Mouse (Mus musculus) heart, embryonic 16.5 days (tissue): Measurements from ENCODE around the gene Serpina1f. TPM values are rescaled to one million over a fixed set of nuclear protein-coding genes. Genes with fewer than 3 reads are reported as not detected.

Source experiments
- ATAC-seq: fragments of 200-750 bp; cut with Nextera tagmentation; replicated peaks from 2 replicates; pipeline ENCODE4 v1.8.0; 2017; ENCODE audit warnings: moderate number of reproducible peaks; ENCODE audit not compliant: insufficient read depth, low FRiP score; ENCODE audit errors: extremely low read depth
- H3K27ac ChIP-seq: fragments of 300-500 bp; sonication (generic); 2 replicates; pipeline ENCODE4 v1.5.1; 2014; ENCODE audit warnings: mild to moderate bottlenecking, low read length, control low read depth, moderate library complexity
- H3K27me3 ChIP-seq: fragments of 300-500 bp; sonication (generic); 2 replicates; pipeline ENCODE4 v1.6.1; 2014; ENCODE audit warnings: low read length, mixed read lengths; ENCODE audit not compliant: control insufficient read depth, insufficient read depth
- H3K36me3 ChIP-seq: fragments of 300-500 bp; sonication (generic); 2 replicates; pipeline ENCODE4 v1.6.1; 2014; ENCODE audit not compliant: control insufficient read depth, insufficient read depth
- H3K4me1 ChIP-seq: fragments of 300-500 bp; sonication (generic); 2 replicates; pipeline ENCODE4 v1.6.1; 2014; ENCODE audit warnings: low read length, mixed read lengths; ENCODE audit not compliant: control insufficient read depth, insufficient read depth
- H3K4me2 ChIP-seq: fragments of 300-500 bp; sonication (generic); 2 replicates; pipeline ENCODE4 v1.6.1; 2014; ENCODE audit warnings: low read depth, mild to moderate bottlenecking, control low read depth, low read length
- H3K4me3 ChIP-seq: fragments of 300-500 bp; sonication (generic); 2 replicates; pipeline ENCODE4 v1.5.1; 2014; ENCODE audit warnings: mild to moderate bottlenecking, control low read depth, low read length
- H3K9ac ChIP-seq: fragments of 300-500 bp; sonication (generic); 2 replicates; pipeline ENCODE4 v1.6.1; 2014; ENCODE audit warnings: low read length, control low read depth
- H3K9me3 ChIP-seq: fragments of 300-500 bp; sonication (generic); replicated peaks from 2 replicates; pipeline ENCODE4 v1.6.1; 2016; ENCODE audit warnings: low read length; ENCODE audit not compliant: control insufficient read depth
- WGBS: fragments of 180-500 bp; shearing (Covaris S2); extraction: QIAGEN DNeasy Blood & Tissue Kit; methylation state at CpG from one replicate; pipeline ENCODE4 v1.1.7; 2014; 5-methylcytosine and 5-hydroxymethylcytosine counted together
- polyA plus RNA-seq: library from polyadenylated mRNA; unstranded; fragments of >200 nt; fragmentation: Nextera tagmentation; extraction: Ambion mirVana; gene quantifications from 2 replicates; pipeline ENCODE4 v1.2.1, GENCODE M21; 2015

Gene Serpina1f
- polyA plus RNA-seq, 1 experiment from 2014 or later: not detected

DNA sequence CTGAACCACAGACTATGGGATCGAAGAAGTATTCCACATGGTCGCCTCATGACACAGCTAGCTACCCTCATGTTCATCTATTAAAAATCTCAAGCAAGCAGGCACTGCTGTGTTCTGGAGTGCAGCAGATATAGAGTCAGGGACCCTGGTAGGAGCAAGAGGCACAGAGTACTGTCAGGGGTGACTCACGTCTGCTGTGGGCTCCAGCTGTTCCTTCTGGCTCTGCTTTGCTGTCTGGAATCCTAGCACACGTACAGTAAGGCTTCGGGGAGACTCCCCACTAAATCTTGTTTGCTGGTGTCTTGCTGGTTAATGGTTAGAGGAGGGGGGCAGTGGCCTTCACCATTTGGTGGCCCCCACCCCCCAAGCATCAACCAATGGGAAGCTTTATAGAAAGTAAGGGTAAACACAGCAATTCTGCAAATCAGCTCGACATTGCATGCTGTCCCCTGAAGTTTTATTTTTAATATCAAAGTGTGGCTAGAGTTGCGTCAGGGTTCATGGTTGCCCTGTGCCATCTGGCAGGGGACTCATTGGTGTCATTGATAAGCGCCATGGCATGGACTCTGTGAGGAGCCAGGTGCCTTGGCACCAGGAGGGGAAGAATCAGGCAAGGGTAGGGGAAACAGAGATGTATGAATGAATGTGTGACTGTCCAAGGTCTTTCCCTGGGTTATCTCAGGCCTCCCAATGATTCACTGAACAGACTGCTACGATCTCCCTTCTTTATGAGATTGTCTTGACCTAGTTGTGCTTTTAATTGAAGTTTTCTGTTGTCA is 38.3 kb downstream of the Serpina1f start, which contains the start of gene Serpina6:
TSS of gene Serpina6 (minus strand) at position 365 of the 779 bp plus-strand sequence.
- Histone ChIP-seq H3K9ac (no peak within 1 kb of the TSS), H3K4me3 (no peak within 1 kb of the TSS), H3K27ac (no peak within 1 kb of the TSS), H3K4me1 (no peaks in the 10 kb centered on the region), H3K9me3 (no peaks in the 10 kb centered on the region), H3K36me3 (no peaks in the 10 kb centered on the region), H3K27me3 (no peaks in the 10 kb centered on the region), H3K4me2 (no peak within 1 kb of the TSS)
- ATAC-seq: no peak
- WGBS: 67% methylated on average over 9 of the region's 9 CpGs

DNA sequence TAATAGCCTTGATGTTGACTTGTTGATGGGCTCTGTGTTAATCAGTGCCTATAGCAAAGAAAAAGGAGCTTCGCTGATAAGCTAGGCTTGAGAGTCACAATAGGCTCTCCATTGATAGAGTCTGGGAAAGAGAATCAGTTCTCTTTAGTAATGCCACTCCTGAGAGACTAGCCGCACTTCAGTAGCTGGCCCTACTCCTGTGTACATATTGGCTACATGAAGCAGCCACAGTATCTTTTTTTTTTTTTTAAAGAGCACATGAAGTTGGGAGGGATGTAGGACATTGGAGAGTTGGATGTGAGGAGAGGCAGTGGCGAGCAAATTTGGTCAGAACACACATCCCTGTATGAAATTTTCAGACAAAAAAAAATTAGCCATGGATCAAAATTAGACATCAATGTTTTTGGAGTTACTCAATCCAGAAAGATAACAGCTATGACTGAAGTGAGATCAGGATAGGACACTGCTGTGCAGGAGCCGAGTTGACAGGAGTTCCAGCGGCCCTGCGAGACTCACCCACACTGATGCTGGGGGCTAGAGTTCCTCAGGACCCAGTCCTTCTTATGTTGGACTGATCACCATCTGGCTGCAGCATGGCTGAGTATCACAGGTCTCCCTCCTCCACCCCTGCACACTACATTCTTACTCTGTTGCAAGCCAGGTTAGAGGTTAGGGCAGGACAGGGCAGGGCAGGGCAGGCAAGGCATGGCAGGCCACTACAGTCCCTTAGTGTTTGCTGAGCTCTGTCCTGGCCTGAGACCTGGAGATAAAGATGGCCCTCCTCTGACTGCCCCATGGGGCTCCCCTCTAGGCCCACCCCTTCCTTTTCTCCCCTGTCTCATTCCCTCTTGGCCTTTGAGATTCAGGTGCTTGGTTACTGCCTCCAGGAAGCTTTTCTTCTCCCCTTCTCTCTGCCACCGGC is 39.9 kb downstream of the Serpina1f start:
- Histone ChIP-seq H3K4me2 (no peak overlapping the region), H3K36me3 (no peaks in the 10 kb centered on the region), H3K4me3 (no peak overlapping the region), H3K27me3 (no peaks in the 10 kb centered on the region), H3K9me3 (no peaks in the 10 kb centered on the region), H3K4me1 (no peaks in the 10 kb centered on the region), H3K9ac (no peak overlapping the region), H3K27ac (no peak overlapping the region)
- 69% methylated on average over 7 of the region's 7 CpGs for WGBS
- no peak; the same call in 1 of the 2 replicates for ATAC-seq

DNA sequence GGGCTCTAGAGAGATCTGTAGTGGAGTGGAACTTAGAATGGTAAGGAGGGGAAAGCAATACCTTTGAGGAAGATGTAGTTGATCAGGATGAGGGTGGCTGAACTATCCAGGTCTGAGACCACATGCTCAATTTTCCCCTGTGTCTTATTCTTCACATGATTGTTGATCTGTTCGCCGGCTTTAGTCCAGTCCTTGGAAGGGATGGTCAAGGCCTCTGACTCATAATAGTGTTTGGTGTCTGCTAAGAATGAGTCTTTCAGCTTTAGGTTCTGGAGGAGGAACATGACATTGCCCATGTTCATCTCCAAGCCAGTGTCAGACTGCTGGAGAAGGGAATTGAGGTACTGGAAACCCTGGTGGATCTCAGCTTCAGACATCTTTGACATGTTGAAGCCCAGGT is 41.5 kb downstream of the Serpina1f start:
- WGBS: 87% methylated on average over 2 of the region's 2 CpGs

DNA sequence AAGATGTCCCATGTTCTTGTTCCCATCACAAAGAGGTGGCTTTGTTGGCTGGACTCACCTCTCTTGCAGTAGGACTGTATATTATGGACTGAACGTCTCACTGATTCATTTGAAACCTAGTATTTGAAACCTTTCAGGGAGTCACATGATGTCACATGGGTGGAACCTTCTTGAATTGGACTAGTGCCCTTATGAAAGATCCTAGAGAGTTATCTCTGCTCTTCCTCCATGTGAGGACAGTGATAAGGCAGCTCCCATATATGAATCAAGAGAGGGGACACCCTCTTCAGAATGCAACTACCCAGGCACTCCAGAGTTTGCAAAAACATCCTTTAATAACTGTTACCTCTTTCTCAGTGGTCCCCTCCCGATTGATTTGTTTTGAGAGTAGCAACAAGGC is 49.0 kb downstream of the Serpina1f start:
- H3K27me3 ChIP-seq: no peaks in the 10 kb centered on the region
- no peak for ATAC-seq
- no peak overlapping the region for H3K9ac ChIP-seq
- no peak overlapping the region for H3K27ac ChIP-seq
- H3K36me3 ChIP-seq: no peaks in the 10 kb centered on the region
- no peak overlapping the region for H3K4me3 ChIP-seq
- H3K4me2 ChIP-seq: no peak overlapping the region
- 72% methylated on average over 2 of the region's 2 CpGs for WGBS
- H3K9me3 ChIP-seq: no peaks in the 10 kb centered on the region
- no peaks in the 10 kb centered on the region for H3K4me1 ChIP-seq

More for the DNA sequence above, 41.5 kb downstream of the Serpina1f start:
- Histone ChIP-seq H3K4me3 (no peak overlapping the region), H3K4me2 (no peak overlapping the region), H3K36me3 (no peaks in the 10 kb centered on the region), H3K27me3 (no peaks in the 10 kb centered on the region), H3K9me3 (no peaks in the 10 kb centered on the region), H3K9ac (no peak overlapping the region), H3K4me1 (no peaks in the 10 kb centered on the region), H3K27ac (no peak overlapping the region)
- ATAC-seq: no peak

DNA sequence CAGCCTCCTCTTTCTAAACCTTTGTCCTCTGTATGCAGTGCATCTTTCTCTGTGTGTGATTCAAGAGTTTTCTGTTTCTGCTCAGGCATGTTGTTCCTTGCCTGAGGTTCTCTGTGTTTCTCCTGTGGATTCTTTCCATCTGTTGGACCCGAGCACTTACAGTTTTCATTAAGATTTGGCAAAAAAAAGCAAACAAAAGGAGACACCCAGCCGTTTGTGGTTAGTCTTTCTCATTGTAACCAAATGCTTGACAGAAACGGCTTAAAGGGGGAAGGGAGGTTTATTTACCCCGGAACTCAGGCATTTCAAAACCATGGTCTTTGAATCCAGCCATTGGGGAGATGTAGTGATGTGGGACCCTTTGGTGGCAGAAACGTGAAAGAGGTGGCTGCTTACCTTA is 50.7 kb downstream of the Serpina1f start:
- H3K4me3 ChIP-seq: no peak overlapping the region
- H3K27ac ChIP-seq: no peak overlapping the region
- no peaks in the 10 kb centered on the region for H3K36me3 ChIP-seq
- no peaks in the 10 kb centered on the region for H3K27me3 ChIP-seq
- H3K4me1 ChIP-seq: no peaks in the 10 kb centered on the region
- ATAC-seq: no peak
- 30% methylated on average over 5 of the region's 5 CpGs for WGBS
- no peak overlapping the region for H3K9ac ChIP-seq
- H3K4me2 ChIP-seq: no peak overlapping the region
- H3K9me3 ChIP-seq: no peaks in the 10 kb centered on the region

DNA sequence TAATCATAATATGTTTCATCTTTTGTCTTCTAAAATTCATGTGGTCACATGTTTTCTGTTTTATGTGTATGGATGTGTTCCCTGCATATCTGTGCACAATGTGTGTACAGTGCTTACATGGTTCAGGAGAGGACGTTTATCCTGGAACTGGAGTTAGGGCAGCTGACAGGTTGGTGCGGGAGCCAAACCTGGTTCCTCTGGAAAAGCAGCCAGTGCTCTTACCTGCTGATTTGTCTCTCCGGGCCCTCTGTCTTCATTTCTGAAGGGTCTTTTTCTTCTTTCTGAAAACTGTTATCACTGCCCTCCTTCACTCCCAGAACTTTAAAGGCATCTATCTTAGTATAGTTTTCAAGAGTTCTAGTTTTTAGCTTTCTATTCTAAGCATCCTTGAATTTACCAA is 51.5 kb downstream of the Serpina1f start:
- WGBS: 74% methylated on average over 3 of the region's 3 CpGs
- H3K9ac ChIP-seq: no peak overlapping the region
- H3K4me2 ChIP-seq: no peak overlapping the region
- no peaks in the 10 kb centered on the region for H3K9me3 ChIP-seq
- no peaks in the 10 kb centered on the region for H3K36me3 ChIP-seq
- H3K4me3 ChIP-seq: no peak overlapping the region
- H3K4me1 ChIP-seq: no peaks in the 10 kb centered on the region
- H3K27me3 ChIP-seq: no peaks in the 10 kb centered on the region
- ATAC-seq: no peak
- H3K27ac ChIP-seq: no peak overlapping the region

DNA sequence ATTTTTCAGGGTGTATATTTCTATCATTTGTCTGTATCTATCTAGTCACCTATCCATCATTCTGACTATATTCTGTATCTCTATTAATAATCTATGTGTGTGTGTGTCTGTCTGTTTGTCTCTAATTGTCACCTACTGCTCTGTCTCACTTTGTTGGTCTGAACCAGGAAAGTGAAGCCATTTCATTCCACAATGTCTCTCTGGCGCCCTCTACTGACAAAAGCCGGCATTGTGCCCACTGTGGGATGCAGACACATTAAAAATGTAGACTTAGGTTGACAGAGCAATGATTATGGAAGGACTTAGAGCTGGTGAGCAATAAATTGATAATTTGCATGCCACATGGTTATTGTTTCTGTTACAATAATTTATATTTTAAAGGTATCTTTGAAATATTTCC is 52.0 kb downstream of the Serpina1f start:
- H3K4me2 ChIP-seq: no peak overlapping the region
- no peaks in the 10 kb centered on the region for H3K4me1 ChIP-seq
- no peaks in the 10 kb centered on the region for H3K36me3 ChIP-seq
- 0% methylated on average over 2 of the region's 2 CpGs for WGBS
- no peaks in the 10 kb centered on the region for H3K27me3 ChIP-seq
- no peak for ATAC-seq
- no peak overlapping the region for H3K9ac ChIP-seq
- H3K4me3 ChIP-seq: no peak overlapping the region
- H3K9me3 ChIP-seq: no peaks in the 10 kb centered on the region
- no peak overlapping the region for H3K27ac ChIP-seq
